Mouse (Mus musculus): ENCODE data around the gene Sf3b5. TPM values are rescaled to one million over a fixed set of nuclear protein-coding genes. Genes with fewer than 3 reads are reported as not detected.

Sf3b5 gene
- polyA plus RNA-seq, 1 experiment from 2014 or later, result 34.5 TPM

DNA sequence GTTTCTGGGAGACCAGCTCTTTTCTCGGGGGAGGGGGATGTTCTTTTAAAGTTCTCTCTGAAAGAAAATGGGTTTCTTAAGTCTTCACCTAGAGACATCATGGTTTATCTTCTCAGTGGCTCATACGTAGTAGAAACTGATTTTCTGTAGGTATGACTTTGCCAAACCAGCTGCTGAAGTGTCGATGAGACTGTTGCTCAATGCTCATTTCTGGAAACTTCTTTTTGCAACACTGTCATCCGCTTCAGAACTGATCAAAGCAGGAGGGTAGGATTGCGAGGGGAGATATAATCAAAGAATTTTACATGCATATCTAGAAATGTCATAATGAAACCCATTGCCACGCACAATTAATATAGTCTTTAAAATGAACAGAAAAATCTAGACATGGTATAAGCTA lies 30.6 kb upstream of the Sf3b5 start:
- no peak for ATAC-seq (ENCODE audit: low read depth)
- Histone ChIP-seq H3K27me3 (ENCODE audit: control insufficient read depth, insufficient read depth, low read depth, low read length) (no peaks in the 10 kb centered on the region), H3K9ac (ENCODE audit: low read length) (no peak overlapping the region), H3K9me3 (ENCODE audit: control insufficient read depth, low read length) (no peaks in the 10 kb centered on the region), H3K4me1 (replicated peaks; ENCODE audit: control insufficient read depth, insufficient read depth, low read length) (no peaks in the 10 kb centered on the region), H3K4me2 (ENCODE audit: low read depth, low read length) (no peak overlapping the region), H3K36me3 (ENCODE audit: control insufficient read depth, insufficient read depth, low read length) (no peaks in the 10 kb centered on the region), H3K27ac (ENCODE audit: low read length) (no peak overlapping the region), H3K4me3 (ENCODE audit: low read length) (no peak overlapping the region)
- 80% methylated on average over 6 of the region's 6 CpGs for WGBS

DNA sequence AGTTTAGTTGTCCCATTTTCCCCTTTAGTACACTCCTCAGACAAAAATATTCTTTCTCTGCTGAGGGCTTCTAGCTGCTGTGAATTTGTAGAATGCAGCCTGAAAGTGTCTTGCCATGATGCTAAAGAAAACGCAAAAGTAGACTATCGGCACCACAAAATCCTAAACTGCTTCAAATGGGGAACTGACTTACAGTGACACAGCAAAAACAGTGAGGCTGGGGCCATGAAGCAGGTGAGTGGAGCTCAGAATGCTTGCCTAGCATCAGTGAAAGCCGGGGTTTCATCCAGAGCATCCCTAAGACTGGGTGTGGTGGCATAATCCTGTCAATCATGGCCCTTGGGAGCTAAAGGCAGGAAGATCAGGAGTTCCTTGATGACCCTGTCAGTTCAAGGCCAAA lies 29.7 kb upstream of the Sf3b5 start:
- Histone ChIP-seq H3K9ac (ENCODE audit: low read length) (no peak overlapping the region), H3K4me1 (replicated peaks; ENCODE audit: control insufficient read depth, insufficient read depth, low read length) (no peaks in the 10 kb centered on the region), H3K4me2 (ENCODE audit: low read depth, low read length) (no peak overlapping the region), H3K36me3 (ENCODE audit: control insufficient read depth, insufficient read depth, low read length) (no peaks in the 10 kb centered on the region), H3K27me3 (ENCODE audit: control insufficient read depth, insufficient read depth, low read depth, low read length) (no peaks in the 10 kb centered on the region), H3K27ac (ENCODE audit: low read length) (no peak overlapping the region), H3K9me3 (ENCODE audit: control insufficient read depth, low read length) (no peaks in the 10 kb centered on the region), H3K4me3 (ENCODE audit: low read length) (no peak overlapping the region)
- 84% methylated on average over 3 of the region's 3 CpGs for WGBS
- no peak for ATAC-seq (ENCODE audit: low read depth)

DNA sequence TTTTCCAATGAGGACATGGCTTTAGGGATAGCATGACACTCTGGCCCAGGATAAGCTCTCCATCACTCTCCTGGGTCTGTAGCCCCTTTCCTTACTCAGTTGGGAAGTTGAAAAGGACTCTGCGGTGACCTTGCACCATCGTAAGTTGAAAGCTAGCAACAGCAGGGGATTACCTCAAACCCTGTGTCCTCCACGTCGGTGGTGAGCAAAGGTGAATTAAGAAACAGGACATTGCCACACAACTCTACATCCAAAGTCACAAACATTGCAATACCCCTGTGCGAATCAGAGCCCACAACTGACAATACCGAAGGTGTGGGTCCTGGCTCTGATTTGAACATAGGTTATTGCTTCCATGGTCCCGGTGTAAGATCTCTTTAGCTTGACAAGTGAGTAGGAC lies 29.2 kb upstream of the Sf3b5 start:
- WGBS, result 80% methylated on average over 7 of the region's 7 CpGs
- Histone ChIP-seq H3K27ac (ENCODE audit: low read length) (no peak overlapping the region), H3K27me3 (ENCODE audit: control insufficient read depth, insufficient read depth, low read depth, low read length) (no peaks in the 10 kb centered on the region), H3K4me3 (ENCODE audit: low read length) (no peak overlapping the region), H3K4me2 (ENCODE audit: low read depth, low read length) (no peak overlapping the region), H3K9me3 (ENCODE audit: control insufficient read depth, low read length) (no peaks in the 10 kb centered on the region), H3K9ac (ENCODE audit: low read length) (no peak overlapping the region), H3K36me3 (ENCODE audit: control insufficient read depth, insufficient read depth, low read length) (no peaks in the 10 kb centered on the region), H3K4me1 (replicated peaks; ENCODE audit: control insufficient read depth, insufficient read depth, low read length) (no peaks in the 10 kb centered on the region)
- ATAC-seq (ENCODE audit: low read depth), result no peak

GRCm38 (mm10) chr10:12976552-12976951 lies 28.6 kb upstream of the Sf3b5 start:
- no peaks in the 10 kb centered on the region for H3K27me3 ChIP-seq (ENCODE audit: control insufficient read depth, insufficient read depth, low read depth, low read length)
- 69% methylated on average over 7 of the region's 7 CpGs for WGBS
- no peaks in the 10 kb centered on the region for H3K4me1 ChIP-seq (replicated peaks; ENCODE audit: control insufficient read depth, insufficient read depth, low read length)

DNA sequence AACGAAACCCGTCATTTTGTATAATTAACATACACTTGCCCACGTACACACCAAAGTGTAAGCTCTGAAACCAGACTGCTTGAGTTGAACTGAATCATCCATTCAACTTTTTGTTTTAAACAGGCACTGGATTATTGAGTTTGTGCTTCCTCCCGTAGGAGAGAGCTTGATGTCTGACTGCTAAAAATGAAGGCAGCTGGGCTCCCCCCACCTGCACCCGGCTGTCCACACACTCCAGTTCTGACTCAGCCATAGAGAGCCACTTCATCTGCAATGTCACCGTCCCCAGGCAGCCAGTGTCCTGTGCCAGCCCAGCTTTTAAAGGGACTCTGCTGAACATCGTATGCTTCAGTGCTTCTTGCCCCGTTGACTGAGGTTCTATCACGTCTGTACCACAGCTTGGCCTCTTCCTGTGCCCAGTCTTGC lies 27.3 kb upstream of the Sf3b5 start:
- ATAC-seq (ENCODE audit: low read depth), result no peak
- Histone ChIP-seq H3K27me3 (ENCODE audit: control insufficient read depth, insufficient read depth, low read depth, low read length) (no peaks in the 10 kb centered on the region), H3K27ac (ENCODE audit: low read length) (no peak overlapping the region)

More at GRCm38 (mm10) chr10:12976552-12976951, 28.6 kb upstream of the Sf3b5 start:
- Histone ChIP-seq H3K4me2 (ENCODE audit: low read depth, low read length) (no peak overlapping the region), H3K27ac (ENCODE audit: low read length) (no peak overlapping the region), H3K9me3 (ENCODE audit: control insufficient read depth, low read length) (no peaks in the 10 kb centered on the region), H3K9ac (ENCODE audit: low read length) (no peak overlapping the region), H3K36me3 (ENCODE audit: control insufficient read depth, insufficient read depth, low read length) (no peaks in the 10 kb centered on the region), H3K4me3 (ENCODE audit: low read length) (no peak overlapping the region)
- no peak for ATAC-seq (ENCODE audit: low read depth)

GRCm38 (mm10) chr10:12981071-12981470 lies 24.1 kb upstream of the Sf3b5 start:
- Histone ChIP-seq H3K4me3 (ENCODE audit: low read length) (no peak overlapping the region), H3K36me3 (ENCODE audit: control insufficient read depth, insufficient read depth, low read length) (no peaks in the 10 kb centered on the region), H3K9ac (ENCODE audit: low read length) (no peak overlapping the region), H3K4me1 (replicated peaks; ENCODE audit: control insufficient read depth, insufficient read depth, low read length) (no peaks in the 10 kb centered on the region), H3K4me2 (ENCODE audit: low read depth, low read length) (no peak overlapping the region), H3K9me3 (ENCODE audit: control insufficient read depth, low read length) (no peaks in the 10 kb centered on the region), H3K27me3 (ENCODE audit: control insufficient read depth, insufficient read depth, low read depth, low read length) (no peaks in the 10 kb centered on the region), H3K27ac (ENCODE audit: low read length) (no peak overlapping the region)
- ATAC-seq (ENCODE audit: low read depth), result no peak
- WGBS, result 55% methylated on average over 7 of the region's 7 CpGs

More for the DNA sequence above, 27.3 kb upstream of the Sf3b5 start:
- no peak overlapping the region for H3K9ac ChIP-seq (ENCODE audit: low read length)
- no peak overlapping the region for H3K4me3 ChIP-seq (ENCODE audit: low read length)
- no peaks in the 10 kb centered on the region for H3K9me3 ChIP-seq (ENCODE audit: control insufficient read depth, low read length)
- H3K4me2 ChIP-seq (ENCODE audit: low read depth, low read length), result no peak overlapping the region
- H3K36me3 ChIP-seq (ENCODE audit: control insufficient read depth, insufficient read depth, low read length), result no peaks in the 10 kb centered on the region
- no peaks in the 10 kb centered on the region for H3K4me1 ChIP-seq (replicated peaks; ENCODE audit: control insufficient read depth, insufficient read depth, low read length)
- 63% methylated on average over 9 of the region's 9 CpGs for WGBS

GRCm38 (mm10) chr10:12983516-12983915 lies 21.6 kb upstream of the Sf3b5 start:
- 76% methylated on average over 3 of the region's 3 CpGs for WGBS
- Histone ChIP-seq H3K36me3 (ENCODE audit: control insufficient read depth, insufficient read depth, low read length) (no peaks in the 10 kb centered on the region), H3K4me1 (replicated peaks; ENCODE audit: control insufficient read depth, insufficient read depth, low read length) (no peaks in the 10 kb centered on the region), H3K4me3 (ENCODE audit: low read length) (no peak overlapping the region), H3K9ac (ENCODE audit: low read length) (no peak overlapping the region), H3K27ac (ENCODE audit: low read length) (no peak overlapping the region), H3K27me3 (ENCODE audit: control insufficient read depth, insufficient read depth, low read depth, low read length) (no peaks in the 10 kb centered on the region), H3K4me2 (ENCODE audit: low read depth, low read length) (no peak overlapping the region), H3K9me3 (ENCODE audit: control insufficient read depth, low read length) (no peaks in the 10 kb centered on the region)
- no peak for ATAC-seq (ENCODE audit: low read depth)

DNA sequence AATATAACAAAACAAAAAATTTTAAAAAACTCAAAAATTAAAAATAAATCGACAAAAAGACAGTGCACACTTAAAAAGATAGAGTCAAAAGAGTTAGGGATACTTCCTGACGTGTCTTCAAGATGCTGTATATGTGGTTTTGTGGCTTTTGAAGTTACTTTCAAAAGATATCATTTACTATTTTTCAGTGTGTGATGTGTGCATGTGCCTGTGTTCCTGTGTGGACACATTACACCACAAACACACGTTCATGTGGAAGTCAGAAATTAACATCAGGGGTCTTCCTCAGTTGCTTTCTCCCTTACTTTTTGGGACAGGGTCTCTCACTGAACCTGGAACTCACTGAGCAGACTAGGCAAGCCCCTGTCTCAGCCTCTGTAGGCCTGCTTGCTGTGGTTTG lies 20.1 kb upstream of the Sf3b5 start:
- H3K9me3 ChIP-seq (ENCODE audit: control insufficient read depth, low read length), result no peaks in the 10 kb centered on the region
- no peaks in the 10 kb centered on the region for H3K27me3 ChIP-seq (ENCODE audit: control insufficient read depth, insufficient read depth, low read depth, low read length)
- H3K27ac ChIP-seq (ENCODE audit: low read length), result no peak overlapping the region
- H3K9ac ChIP-seq (ENCODE audit: low read length), result no peak overlapping the region
- H3K4me1 ChIP-seq (replicated peaks; ENCODE audit: control insufficient read depth, insufficient read depth, low read length), result no peaks in the 10 kb centered on the region
- no peak overlapping the region for H3K4me3 ChIP-seq (ENCODE audit: low read length)
- no peaks in the 10 kb centered on the region for H3K36me3 ChIP-seq (ENCODE audit: control insufficient read depth, insufficient read depth, low read length)
- ATAC-seq (ENCODE audit: low read depth), result no peak
- H3K4me2 ChIP-seq (ENCODE audit: low read depth, low read length), result no peak overlapping the region
- 75% methylated on average over 3 of the region's 3 CpGs for WGBS

DNA sequence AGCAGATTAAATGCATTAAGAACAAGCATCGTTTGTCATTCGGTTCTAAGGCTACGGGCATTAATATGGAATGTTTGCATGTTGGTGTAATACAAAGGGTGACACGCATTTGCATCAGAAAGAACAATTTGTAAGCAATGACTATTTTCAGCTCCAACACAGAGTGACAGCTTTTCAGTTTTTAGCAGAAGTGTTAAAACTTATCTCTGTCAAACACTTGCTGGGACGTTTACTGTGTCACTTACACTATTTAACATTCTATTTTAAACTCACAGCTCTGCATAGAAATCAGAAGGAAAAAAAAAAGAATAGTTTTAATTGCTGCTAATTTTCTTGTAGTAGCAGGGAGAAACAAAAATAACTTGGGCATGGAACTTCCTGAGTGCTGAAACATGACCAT lies 18.7 kb upstream of the Sf3b5 start:
- Histone ChIP-seq H3K27ac (ENCODE audit: low read length) (no peak overlapping the region), H3K4me1 (replicated peaks; ENCODE audit: control insufficient read depth, insufficient read depth, low read length) (no peaks in the 10 kb centered on the region), H3K36me3 (ENCODE audit: control insufficient read depth, insufficient read depth, low read length) (no peaks in the 10 kb centered on the region), H3K27me3 (ENCODE audit: control insufficient read depth, insufficient read depth, low read depth, low read length) (no peaks in the 10 kb centered on the region), H3K4me2 (ENCODE audit: low read depth, low read length) (no peak overlapping the region), H3K9ac (ENCODE audit: low read length) (no peak overlapping the region), H3K9me3 (ENCODE audit: control insufficient read depth, low read length) (no peaks in the 10 kb centered on the region), H3K4me3 (ENCODE audit: low read length) (no peak overlapping the region)
- no peak for ATAC-seq (ENCODE audit: low read depth)
- WGBS, result 69% methylated on average over 5 of the region's 5 CpGs

DNA sequence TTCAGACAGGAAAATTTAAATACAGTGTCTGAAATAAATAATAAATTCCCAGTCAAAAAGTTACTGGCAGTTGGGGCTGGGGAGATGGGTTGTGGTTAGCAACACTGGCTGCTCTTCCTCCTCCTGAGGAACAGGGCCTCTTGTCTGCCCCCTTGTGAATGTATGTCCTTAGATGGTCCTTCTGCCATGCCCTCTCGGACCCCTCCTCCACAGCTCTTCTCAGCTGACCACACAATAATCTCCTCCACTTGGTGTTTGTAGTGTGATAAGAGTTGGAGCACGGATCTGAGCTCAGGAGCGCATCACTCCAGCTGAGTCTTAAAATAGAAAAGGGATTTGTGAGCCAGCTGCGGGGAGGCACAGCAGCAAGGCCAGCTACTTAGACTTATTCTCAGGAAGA lies 18.2 kb upstream of the Sf3b5 start:
- ATAC-seq (ENCODE audit: low read depth), result no peak
- Histone ChIP-seq H3K4me3 (ENCODE audit: low read length) (no peak overlapping the region), H3K4me2 (ENCODE audit: low read depth, low read length) (no peak overlapping the region), H3K9ac (ENCODE audit: low read length) (no peak overlapping the region), H3K9me3 (ENCODE audit: control insufficient read depth, low read length) (no peaks in the 10 kb centered on the region), H3K27ac (ENCODE audit: low read length) (no peak overlapping the region), H3K27me3 (ENCODE audit: control insufficient read depth, insufficient read depth, low read depth, low read length) (no peaks in the 10 kb centered on the region), H3K36me3 (ENCODE audit: control insufficient read depth, insufficient read depth, low read length) (no peaks in the 10 kb centered on the region), H3K4me1 (replicated peaks; ENCODE audit: control insufficient read depth, insufficient read depth, low read length) (no peaks in the 10 kb centered on the region)
- 25% methylated on average over 4 of the region's 4 CpGs for WGBS
